Mouse (Mus musculus) limb, embryonic 14.5 days (tissue): Measurements from ENCODE around the gene Kremen2. TPM values are rescaled to one million over a fixed set of nuclear protein-coding genes. Genes with fewer than 3 reads are reported as not detected.

Experiments used
- ATAC-seq: fragments of 200-750 bp; cut with Nextera tagmentation; 2 replicates; pipeline ENCODE4 v1.8.0; 2017; ENCODE audit warnings: low read depth, moderate number of reproducible peaks, moderate TSS enrichment; ENCODE audit not compliant: low FRiP score
- DNase-seq: peaks from one replicate; pipeline ENCODE4 v3.0.0-alpha.2; 2015; ENCODE audit warnings: low spot score
- H3K27ac ChIP-seq: fragments of 300-500 bp; sonication (generic); replicated peaks from 2 replicates; pipeline ENCODE4 v1.5.1; 2014; ENCODE audit warnings: low read depth, mild to moderate bottlenecking, low read length, moderate library complexity, mixed read lengths
- H3K27me3 ChIP-seq: fragments of 300-500 bp; sonication (generic); 2 replicates; pipeline ENCODE4 v1.6.1; 2014; ENCODE audit warnings: low read length, mixed read lengths; ENCODE audit not compliant: control insufficient read depth, insufficient read depth
- H3K36me3 ChIP-seq: fragments of 300-500 bp; sonication (generic); 2 replicates; pipeline ENCODE4 v1.6.1; 2014; ENCODE audit warnings: mild to moderate bottlenecking, low read length, moderate library complexity, mixed read lengths; ENCODE audit not compliant: control insufficient read depth, insufficient read depth
- H3K4me1 ChIP-seq: fragments of 300-500 bp; sonication (generic); 2 replicates; pipeline ENCODE4 v1.6.1; 2014; ENCODE audit warnings: antibody characterized with exemption, low read length, mixed read lengths; ENCODE audit not compliant: control insufficient read depth, insufficient read depth
- H3K4me2 ChIP-seq: fragments of 300-500 bp; sonication (generic); replicated peaks from 2 replicates; pipeline ENCODE4 v1.6.1; 2014; ENCODE audit warnings: low read depth, mild to moderate bottlenecking, low read length, moderate library complexity; ENCODE audit not compliant: severe bottlenecking
- H3K4me3 ChIP-seq: fragments of 300-500 bp; sonication (generic); replicated peaks from 2 replicates; pipeline ENCODE4 v1.5.1; 2014; ENCODE audit warnings: low read length
- H3K9ac ChIP-seq: fragments of 300-500 bp; sonication (generic); 2 replicates; pipeline ENCODE4 v1.6.1; 2014; ENCODE audit warnings: mild to moderate bottlenecking, low read depth, low read length, moderate library complexity; ENCODE audit not compliant: severe bottlenecking
- H3K9me3 ChIP-seq: fragments of 300-500 bp; sonication (generic); 2 replicates; pipeline ENCODE4 v1.6.1; 2016; ENCODE audit warnings: low read length; ENCODE audit not compliant: control insufficient read depth
- POLR2A ChIP-seq: fragments of 200-500 bp; IDR thresholded peaks from 2 replicates; pipeline ENCODE4 v1.8.0; 2012; ENCODE audit warnings: inconsistent platforms, mild to moderate bottlenecking, moderate library complexity, borderline replicate concordance; ENCODE audit not compliant: insufficient read depth, insufficient read length; ENCODE audit errors: extremely low read depth
- WGBS: fragments of 180-500 bp; shearing (Covaris S2); extraction: QIAGEN DNeasy Blood & Tissue Kit; methylation state at CpG from one replicate; pipeline ENCODE4 v1.1.7; 2014; 5-methylcytosine and 5-hydroxymethylcytosine counted together
- polyA plus RNA-seq, 2 experiments: library from polyadenylated mRNA; depleted of rRNA in 1 of 2; stranded (reverse) in 1 of 2; unstranded in 1 of 2; fragments of >200 nt; fragmentation: Nextera tagmentation in 1 of 2; extraction: Ambion mirVana in 1 of 2; gene quantifications; 2 replicates each; pipeline versions ENCODE4 v1.2.1 to v1.2.3; 2012 to 2014

Gene Kremen2
- polyA plus RNA-seq, 2 experiments, result 40.1 to 42.4 TPM

DNA sequence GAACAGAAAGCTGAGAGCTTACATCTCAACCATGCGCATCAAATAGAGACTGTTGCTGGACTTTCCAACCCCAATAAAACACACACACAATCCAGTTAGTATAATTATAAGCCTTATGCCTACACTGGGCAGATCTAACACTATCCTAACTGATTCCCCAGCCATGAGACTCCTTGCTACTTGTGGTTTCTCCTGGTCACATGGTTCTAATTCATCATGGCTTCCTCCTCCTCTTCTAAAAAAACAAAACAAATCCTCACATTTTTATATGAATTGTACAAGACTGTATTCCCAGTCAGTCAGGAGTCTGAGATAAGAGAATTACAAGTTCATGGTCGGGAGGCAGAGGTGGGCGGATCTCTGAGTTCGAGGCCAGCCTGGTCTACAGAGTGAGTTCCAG is 43.3 kb upstream of the Kremen2 start:
- no peak overlapping the region for H3K4me3 ChIP-seq
- DNase-seq (no peak), ATAC-seq (no peak)
- TF ChIP-seq POLR2A, result no peak
- no peaks in the 10 kb centered on the region for H3K9me3 ChIP-seq
- H3K27ac ChIP-seq, result no peak overlapping the region
- peaks cover 21% of the 10 kb centered on the region for H3K4me1 ChIP-seq
- 89% methylated on average over 4 of the region's 4 CpGs for WGBS
- H3K9ac ChIP-seq, result no peak overlapping the region
- no peak overlapping the region for H3K4me2 ChIP-seq
- no peaks in the 10 kb centered on the region for H3K27me3 ChIP-seq
- H3K36me3 ChIP-seq, result peaks cover 4% of the 10 kb centered on the region; the same call in 1 of the 2 replicates

DNA sequence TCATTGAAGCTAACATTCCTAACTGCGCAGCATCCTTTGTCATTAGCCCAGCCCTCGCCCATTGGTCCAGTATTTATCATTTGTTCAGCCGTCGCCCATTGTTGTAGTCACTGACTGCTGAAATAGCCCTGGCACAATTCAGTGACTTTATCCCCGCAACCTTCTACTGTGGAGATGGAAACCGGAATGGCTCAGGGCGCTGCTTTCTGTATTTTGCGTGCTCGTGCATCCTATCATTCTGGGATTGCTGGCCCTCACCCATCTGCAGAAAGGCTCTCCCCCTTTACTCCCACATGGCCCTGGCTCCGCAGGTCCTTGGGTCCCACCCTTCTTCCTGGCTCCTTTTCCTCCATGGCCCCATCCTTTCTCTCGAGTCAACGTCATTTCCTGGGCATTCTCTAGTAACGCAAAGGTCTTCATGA is 40.9 kb upstream of the Kremen2 start:
- Histone ChIP-seq H3K36me3 (no peaks in the 10 kb centered on the region), H3K4me2 (peak overlapping the region; percentile 78), H3K9ac (0 out of 2 replicates have a peak overlapping the region, but pooled peaks have one; percentile 75), H3K4me3 (peak overlapping the region; percentile 67), H3K9me3 (no peaks in the 10 kb centered on the region), H3K27ac (0 out of 2 replicates have a peak overlapping the region, but pooled peaks have one; percentile 33), H3K4me1 (peaks cover 21% of the 10 kb centered on the region), H3K27me3 (no peaks in the 10 kb centered on the region)
- 18% methylated on average over 13 of the region's 13 CpGs for WGBS
- ATAC-seq, result no peak
- no peak for TF ChIP-seq POLR2A
- DNase-seq, result peak; percentile 25

DNA sequence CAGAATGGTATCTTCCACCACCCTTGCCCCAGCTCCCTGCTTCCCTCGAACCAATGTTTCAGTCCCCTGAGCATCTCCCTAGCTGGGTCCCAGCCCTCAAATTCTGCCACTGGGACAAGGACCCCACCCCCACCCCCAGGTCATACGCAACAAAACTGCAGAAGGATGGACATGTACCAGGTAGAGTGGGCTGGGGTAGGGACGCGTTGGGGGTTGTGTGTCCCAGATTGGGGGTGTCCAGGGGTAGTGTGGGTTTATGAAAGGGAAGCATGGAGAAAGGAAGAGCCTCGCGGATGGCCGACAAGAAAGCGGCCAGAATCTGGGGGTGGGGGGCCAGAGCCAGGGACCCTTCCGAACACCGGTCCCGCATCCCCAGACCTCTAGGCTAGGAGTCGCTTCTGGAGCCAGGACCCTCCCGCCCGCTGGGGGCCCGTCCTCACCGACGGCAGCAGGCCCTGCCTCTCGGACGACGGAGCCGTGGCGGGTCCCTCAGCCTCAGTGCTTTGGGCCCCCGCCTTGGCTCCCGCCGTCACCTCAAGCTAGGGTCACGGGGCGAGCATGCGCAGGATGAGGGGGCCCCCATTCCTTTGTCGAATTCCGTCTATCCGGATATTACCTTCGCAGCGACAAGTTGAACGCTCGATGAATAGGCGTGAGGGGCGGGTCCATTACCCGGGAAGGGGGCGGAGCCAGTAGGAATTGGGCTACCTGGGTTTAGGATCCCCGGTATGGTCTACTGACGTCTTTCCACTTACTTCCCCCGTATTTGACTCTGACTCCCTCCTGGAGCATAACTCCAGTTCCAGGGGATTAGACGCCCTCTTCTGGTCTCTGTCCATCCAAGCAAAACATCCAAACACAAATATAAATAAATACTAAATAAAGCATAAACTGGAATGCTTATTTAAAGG is 40.2 kb upstream of the Kremen2 start, which contains the start of gene Flywch2:
Gene Flywch2 (minus strand): TSS at position 521 of the 911 bp plus-strand sequence.
- 3% methylated on average over 43 of the region's 43 CpGs for WGBS
- Histone ChIP-seq H3K9me3 (no peaks in the 10 kb centered on the region), H3K4me1 (peaks cover 15% of the 10 kb centered on the region), H3K4me2 (peak within 1 kb of the TSS; percentile 78), H3K36me3 (no peaks in the 10 kb centered on the region), H3K27ac (peak within 1 kb of the TSS; percentile 48), H3K9ac (peak within 1 kb of the TSS; percentile 75), H3K27me3 (no peaks in the 10 kb centered on the region), H3K4me3 (peak within 1 kb of the TSS; percentile 67)
- TF ChIP-seq POLR2A, result no peak
- ATAC-seq (peak; percentile 86), DNase-seq (peak; percentile 86)

DNA sequence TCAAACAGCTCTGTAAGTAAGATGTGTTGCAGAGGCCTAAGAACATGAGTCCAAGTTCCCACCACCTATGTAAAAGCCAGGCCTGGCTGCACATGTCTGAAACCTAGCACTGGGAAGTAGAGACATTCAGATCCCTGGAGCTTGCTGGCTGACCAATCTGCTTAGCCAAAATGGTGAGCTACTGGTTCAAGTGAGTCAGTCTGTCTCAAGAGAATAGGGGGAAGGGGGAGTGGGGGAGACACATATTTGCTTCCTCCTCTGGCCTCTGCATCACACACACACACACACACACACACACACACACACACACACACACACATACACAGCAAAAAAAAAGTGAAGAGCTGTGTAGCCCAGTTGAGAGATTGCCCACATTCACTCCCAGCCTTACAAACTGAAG is 37.7 kb upstream of the Kremen2 start:
- Histone ChIP-seq H3K9me3 (no peaks in the 10 kb centered on the region), H3K4me3 (no peak overlapping the region), H3K27ac (no peak overlapping the region), H3K9ac (no peak overlapping the region), H3K4me2 (no peak overlapping the region), H3K36me3 (no peaks in the 10 kb centered on the region), H3K27me3 (no peaks in the 10 kb centered on the region), H3K4me1 (peaks cover 7% of the 10 kb centered on the region; the same call in 1 of the 2 replicates)
- ATAC-seq, result no peak
- no peak for TF ChIP-seq POLR2A
- no peak for DNase-seq

DNA sequence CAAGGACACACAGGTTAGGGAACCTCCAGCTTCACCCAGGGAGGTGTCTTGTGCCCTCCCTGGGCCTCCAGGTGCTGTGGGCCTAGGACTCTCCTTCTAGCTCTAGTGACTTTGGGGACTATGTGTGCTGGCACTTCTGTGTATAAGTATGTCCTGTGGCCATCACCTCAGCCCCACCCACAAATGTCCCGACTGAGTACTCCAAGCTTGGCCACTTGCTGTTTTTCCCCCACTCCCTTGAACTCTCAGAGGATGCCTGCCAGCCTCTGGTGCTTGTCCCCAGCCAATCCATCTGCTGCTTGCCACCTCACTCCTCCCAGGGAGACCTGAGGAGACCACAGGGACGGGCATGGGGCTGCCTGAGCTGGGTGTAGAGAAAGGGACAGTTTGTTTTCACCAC is 32.8 kb upstream of the Kremen2 start:
- H3K27ac ChIP-seq, result no peak overlapping the region
- H3K4me3 ChIP-seq, result no peak overlapping the region
- H3K4me1 ChIP-seq, result no peaks in the 10 kb centered on the region
- no peak for ATAC-seq
- DNase-seq, result no peak
- no peaks in the 10 kb centered on the region for H3K9me3 ChIP-seq
- no peaks in the 10 kb centered on the region for H3K36me3 ChIP-seq
- no peaks in the 10 kb centered on the region for H3K27me3 ChIP-seq
- 61% methylated on average over 2 of the region's 2 CpGs for WGBS
- H3K4me2 ChIP-seq, result no peak overlapping the region
- no peak overlapping the region for H3K9ac ChIP-seq
- TF ChIP-seq POLR2A, result no peak
